Mouse (Mus musculus): ENCODE measurements at regions not wholly inside any gene's neighbourhood (a gene's known extent, or its start where the extent isn't known, plus 50 kb on each side); places are given as distances from the start of the nearest gene placed in this dataset.
A peak's percentile ranks its signal among the peaks of the same experiment; 100 is the strongest.

DNA sequence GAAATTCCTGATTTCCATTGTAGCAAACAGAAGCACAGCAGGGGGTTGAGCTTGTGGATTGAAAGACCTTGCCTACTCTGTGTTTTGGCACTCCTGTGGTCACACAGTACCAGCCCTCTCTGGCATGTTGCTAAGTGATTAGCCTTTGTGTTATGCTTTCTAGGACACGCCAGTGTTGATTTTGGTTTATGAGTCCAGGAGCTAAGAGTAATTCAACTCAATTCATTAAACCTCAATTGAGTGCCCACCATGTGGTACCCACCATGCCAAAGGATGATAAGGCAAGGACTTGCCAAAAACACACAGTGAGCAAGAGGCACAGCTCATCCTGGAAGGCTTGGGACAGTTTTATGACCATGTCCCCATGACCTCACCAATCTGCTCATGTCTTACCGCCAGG, 221.1 kb upstream of the Sox14 start:
- Histone ChIP-seq H3K4me3 (ENCODE audit: insufficient read depth, low read depth, low read length) (no peak overlapping the region), H3K36me3 (ENCODE audit: control insufficient read depth, insufficient read depth, low read length) (no peaks in the 10 kb centered on the region), H3K27me3 (replicated peaks; ENCODE audit: control insufficient read depth, insufficient read depth, low read length) (no peaks in the 10 kb centered on the region), H3K4me1 (ENCODE audit: control insufficient read depth, insufficient read depth, low read length) (no peaks in the 10 kb centered on the region), H3K27ac (ENCODE audit: insufficient read depth, low read depth, low read length) (no peak overlapping the region)
- DNase-seq, result no peak
- 37% methylated on average over 2 of the region's 2 CpGs for WGBS
- TF ChIP-seq POLR2A (IDR thresholded peaks at IDR 0.05; ENCODE audit: low read depth, low read length) (no peak), CTCF (conservative IDR thresholded peaks at IDR 0.05; ENCODE audit: insufficient read depth, insufficient read length, low read depth, low read length) (no peak)

DNA sequence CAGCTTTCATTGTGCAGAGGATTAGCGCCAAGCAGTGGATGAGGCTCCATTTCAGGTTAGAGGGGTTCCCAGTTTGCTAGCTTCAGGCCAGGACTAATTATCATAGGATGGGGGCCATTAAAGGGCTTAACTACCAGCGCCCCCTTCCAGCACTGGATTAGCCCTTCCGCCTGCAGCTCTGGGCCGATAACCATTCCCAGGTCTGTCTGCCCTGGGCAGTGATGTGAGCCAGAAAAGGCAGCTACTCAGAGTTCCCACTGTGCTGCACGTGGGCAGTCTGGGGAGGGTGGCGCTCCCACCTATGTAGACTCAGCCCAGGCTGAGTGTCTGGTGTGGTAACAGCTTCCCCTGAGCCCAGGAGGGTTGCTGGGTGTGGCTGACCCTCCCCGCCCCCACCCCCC, 219.6 kb upstream of the Sox14 start:
- whole genome bisulfite sequencing, result 31% methylated on average over 7 of the region's 7 CpGs

DNA sequence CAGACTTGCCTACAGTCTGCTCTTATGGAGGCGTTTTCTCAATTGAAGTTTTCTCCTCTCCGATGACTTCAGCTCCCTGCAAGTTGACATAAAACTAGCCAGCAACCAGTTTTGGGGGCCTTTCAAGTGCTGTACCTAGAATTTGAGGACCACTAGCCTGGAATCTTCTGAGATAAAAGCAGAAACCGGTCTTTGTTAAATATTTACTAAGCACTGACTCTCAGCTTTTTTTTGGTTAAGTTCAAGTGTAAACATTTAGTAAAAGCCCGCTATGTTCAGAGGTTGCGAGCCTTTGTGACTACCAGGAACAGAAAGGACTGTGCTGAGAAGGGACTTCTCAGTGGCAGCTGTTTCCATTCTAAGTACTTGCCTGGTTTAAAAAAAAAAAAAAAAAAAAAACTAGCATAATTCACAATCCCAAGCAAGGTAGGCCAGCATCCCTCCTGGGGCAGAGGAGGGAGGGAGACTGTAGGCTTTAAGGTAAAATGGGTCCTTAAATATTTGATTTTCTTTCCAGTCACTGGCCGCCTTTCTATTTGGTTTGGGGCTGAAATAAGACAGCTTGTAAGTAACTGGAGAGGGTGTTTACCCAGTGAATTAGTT, 219.1 kb upstream of the Sox14 start:
- H3K4me3 ChIP-seq (ENCODE audit: insufficient read depth, low read depth, low read length), result no peak overlapping the region
- WGBS, result 56% methylated on average over 6 of the region's 6 CpGs
- H3K27me3 ChIP-seq (replicated peaks; ENCODE audit: control insufficient read depth, insufficient read depth, low read length), result no peaks in the 10 kb centered on the region
- H3K4me1 ChIP-seq (ENCODE audit: control insufficient read depth, insufficient read depth, low read length), result no peaks in the 10 kb centered on the region
- no peak for DNase-seq
- H3K27ac ChIP-seq (ENCODE audit: insufficient read depth, low read depth, low read length), result no peak overlapping the region
- no peaks in the 10 kb centered on the region for H3K36me3 ChIP-seq (ENCODE audit: control insufficient read depth, insufficient read depth, low read length)
- TF ChIP-seq CTCF (conservative IDR thresholded peaks at IDR 0.05; ENCODE audit: insufficient read depth, insufficient read length, low read depth, low read length), result no peak
- no peak for TF ChIP-seq POLR2A (IDR thresholded peaks at IDR 0.05; ENCODE audit: low read depth, low read length)

More for the DNA sequence above, 219.6 kb upstream of the Sox14 start:
- H3K27me3 ChIP-seq (replicated peaks; ENCODE audit: control insufficient read depth, insufficient read depth, low read length), result no peaks in the 10 kb centered on the region
- no peak for DNase-seq
- no peak for TF ChIP-seq CTCF (conservative IDR thresholded peaks at IDR 0.05; ENCODE audit: insufficient read depth, insufficient read length, low read depth, low read length)
- no peak for TF ChIP-seq POLR2A (IDR thresholded peaks at IDR 0.05; ENCODE audit: low read depth, low read length)
- no peaks in the 10 kb centered on the region for H3K4me1 ChIP-seq (ENCODE audit: control insufficient read depth, insufficient read depth, low read length)
- H3K4me3 ChIP-seq (ENCODE audit: insufficient read depth, low read depth, low read length), result no peak overlapping the region
- no peak overlapping the region for H3K27ac ChIP-seq (ENCODE audit: insufficient read depth, low read depth, low read length)
- no peaks in the 10 kb centered on the region for H3K36me3 ChIP-seq (ENCODE audit: control insufficient read depth, insufficient read depth, low read length)

DNA sequence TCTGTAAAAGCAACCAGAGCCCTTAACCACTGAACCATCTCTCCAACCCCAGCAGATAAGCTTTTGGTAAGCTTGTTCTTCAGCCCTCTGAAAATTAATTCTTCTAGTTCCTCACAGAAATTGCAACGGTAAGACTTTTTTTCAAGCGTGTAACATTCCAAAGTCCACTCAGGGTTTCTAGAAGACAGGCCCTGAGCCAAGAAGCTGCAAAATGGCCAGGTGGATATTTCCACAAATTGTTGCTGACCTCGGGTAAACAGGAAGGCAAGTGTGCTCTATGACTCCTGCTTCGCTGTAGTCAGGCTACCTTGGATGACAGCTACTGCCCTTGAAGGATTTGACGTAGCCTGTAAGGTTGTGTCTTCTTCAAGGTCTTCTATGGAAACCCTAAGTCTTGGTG, 195.2 kb upstream of the Sox14 start:
- Histone ChIP-seq H3K27me3 (replicated peaks; ENCODE audit: control insufficient read depth, insufficient read depth, low read length) (no peaks in the 10 kb centered on the region), H3K4me3 (ENCODE audit: insufficient read depth, low read depth, low read length) (no peak overlapping the region), H3K4me1 (ENCODE audit: control insufficient read depth, insufficient read depth, low read length) (peaks cover 2% of the 10 kb centered on the region; the same call in 1 of the 2 replicates), H3K27ac (ENCODE audit: insufficient read depth, low read depth, low read length) (peak overlapping the region; percentile 9; the same call in 1 of the 2 replicates), H3K36me3 (ENCODE audit: control insufficient read depth, insufficient read depth, low read length) (no peaks in the 10 kb centered on the region)
- peak; percentile 81 for DNase-seq
- 59% methylated on average over 5 of the region's 5 CpGs for WGBS
- TF ChIP-seq CTCF (conservative IDR thresholded peaks at IDR 0.05; ENCODE audit: insufficient read depth, insufficient read length, low read depth, low read length), result no peak
- no peak for TF ChIP-seq POLR2A (IDR thresholded peaks at IDR 0.05; ENCODE audit: low read depth, low read length)

DNA sequence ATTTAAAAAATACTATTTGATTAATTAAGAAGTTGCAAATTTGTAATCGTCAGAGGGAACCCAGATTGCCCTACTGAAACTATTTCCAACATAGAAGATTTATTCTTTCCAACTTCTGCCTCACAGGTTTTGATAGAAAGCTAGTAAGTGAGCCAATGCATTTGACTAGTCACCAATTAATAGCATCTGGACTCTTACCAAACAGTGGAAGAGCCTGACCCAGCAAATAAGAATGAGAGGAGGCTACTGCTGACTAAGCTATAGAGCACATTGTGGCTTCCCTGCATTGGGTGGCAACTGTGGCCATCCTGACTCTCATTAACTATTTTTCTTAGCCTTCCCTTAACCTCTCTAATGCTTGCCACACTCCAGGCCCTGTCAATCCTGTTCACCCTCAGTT, 182.6 kb upstream of the Sox14 start:
- Histone ChIP-seq H3K27me3 (replicated peaks; ENCODE audit: control insufficient read depth, insufficient read depth, low read length) (no peaks in the 10 kb centered on the region), H3K4me1 (ENCODE audit: control insufficient read depth, insufficient read depth, low read length) (no peaks in the 10 kb centered on the region; the same call in 1 of the 2 replicates), H3K36me3 (ENCODE audit: control insufficient read depth, insufficient read depth, low read length) (no peaks in the 10 kb centered on the region), H3K27ac (ENCODE audit: insufficient read depth, low read depth, low read length) (no peak overlapping the region), H3K4me3 (ENCODE audit: insufficient read depth, low read depth, low read length) (no peak overlapping the region)
- no peak for TF ChIP-seq POLR2A (IDR thresholded peaks at IDR 0.05; ENCODE audit: low read depth, low read length)
- TF ChIP-seq CTCF (conservative IDR thresholded peaks at IDR 0.05; ENCODE audit: insufficient read depth, insufficient read length, low read depth, low read length), result no peak
- peak; percentile 67 for DNase-seq
- 42% methylated on average over 1 of the region's 1 CpGs for WGBS

DNA sequence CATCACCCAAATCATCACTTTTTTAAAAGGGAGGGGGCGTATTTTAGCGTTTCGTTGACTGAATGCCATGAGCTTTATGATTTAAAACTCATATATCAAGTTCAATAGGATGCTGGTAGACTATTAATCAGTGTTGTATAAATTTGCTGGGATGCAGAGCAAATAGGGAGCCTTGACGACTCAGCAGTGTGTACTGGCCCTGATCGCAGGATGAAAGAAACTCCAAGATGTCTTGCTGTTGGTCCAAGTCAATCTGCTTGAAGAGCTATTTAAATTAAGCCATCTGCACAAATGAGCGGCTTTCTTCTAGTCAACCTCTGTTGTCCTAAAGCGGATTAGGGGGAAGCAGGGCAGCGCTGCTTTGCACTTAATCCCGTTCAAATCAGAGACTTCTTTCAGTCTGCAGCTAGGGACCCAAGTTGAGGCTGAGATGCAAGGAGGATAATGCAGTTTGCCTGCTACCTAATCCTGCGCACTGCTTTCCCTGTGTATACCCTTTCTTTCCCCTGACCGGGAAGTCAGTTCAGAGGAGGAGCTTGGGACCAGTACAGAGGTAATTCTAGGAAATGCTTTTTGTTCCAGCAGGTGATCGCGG, 170.3 kb upstream of the Sox14 start:
- DNase-seq, result no peak
- 51% methylated on average over 13 of the region's 13 CpGs for WGBS
- Histone ChIP-seq H3K27ac (ENCODE audit: insufficient read depth, low read depth, low read length) (no peak overlapping the region), H3K36me3 (ENCODE audit: control insufficient read depth, insufficient read depth, low read length) (no peaks in the 10 kb centered on the region), H3K4me1 (ENCODE audit: control insufficient read depth, insufficient read depth, low read length) (no peaks in the 10 kb centered on the region), H3K27me3 (replicated peaks; ENCODE audit: control insufficient read depth, insufficient read depth, low read length) (no peaks in the 10 kb centered on the region), H3K4me3 (ENCODE audit: insufficient read depth, low read depth, low read length) (no peak overlapping the region)
- TF ChIP-seq CTCF (conservative IDR thresholded peaks at IDR 0.05; ENCODE audit: insufficient read depth, insufficient read length, low read depth, low read length) (no peak), POLR2A (IDR thresholded peaks at IDR 0.05; ENCODE audit: low read depth, low read length) (no peak)

DNA sequence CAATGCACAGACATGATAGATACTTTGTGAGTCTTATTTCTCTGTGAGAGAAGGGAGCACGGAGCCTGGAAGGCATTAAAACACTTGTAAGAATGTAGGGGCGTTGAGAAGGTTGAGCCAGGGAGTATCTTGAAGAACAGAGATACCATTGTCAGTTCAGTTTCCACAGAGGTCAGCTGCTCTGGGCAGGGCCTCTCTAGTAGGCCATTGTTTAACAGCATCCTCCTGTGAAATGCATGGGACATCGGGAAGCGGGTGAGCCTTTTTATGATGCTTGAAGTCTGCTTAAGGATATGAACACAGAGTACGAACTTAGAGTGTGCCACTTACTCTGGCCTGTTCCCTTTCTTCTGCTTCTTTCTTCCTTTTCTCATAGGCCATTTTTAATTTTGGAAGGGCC, 169.7 kb upstream of the Sox14 start:
- no peaks in the 10 kb centered on the region for H3K36me3 ChIP-seq (ENCODE audit: control insufficient read depth, insufficient read depth, low read length)
- no peaks in the 10 kb centered on the region for H3K27me3 ChIP-seq (replicated peaks; ENCODE audit: control insufficient read depth, insufficient read depth, low read length)
- 72% methylated on average over 5 of the region's 5 CpGs for WGBS
- no peak overlapping the region for H3K27ac ChIP-seq (ENCODE audit: insufficient read depth, low read depth, low read length)
- DNase-seq, result no peak
- no peaks in the 10 kb centered on the region for H3K4me1 ChIP-seq (ENCODE audit: control insufficient read depth, insufficient read depth, low read length)
- H3K4me3 ChIP-seq (ENCODE audit: insufficient read depth, low read depth, low read length), result no peak overlapping the region
- TF ChIP-seq CTCF (conservative IDR thresholded peaks at IDR 0.05; ENCODE audit: insufficient read depth, insufficient read length, low read depth, low read length) (no peak), POLR2A (IDR thresholded peaks at IDR 0.05; ENCODE audit: low read depth, low read length) (no peak)
